Mouse (Mus musculus) right cerebral cortex, postnatal 4 days (tissue): ENCODE results near the gene Tdrd1.

ENCODE experiments used
- DNase-seq: peaks from one replicate; pipeline ENCODE4 v3.0.0-alpha.2; 2022

The Tdrd1 gene

DNA sequence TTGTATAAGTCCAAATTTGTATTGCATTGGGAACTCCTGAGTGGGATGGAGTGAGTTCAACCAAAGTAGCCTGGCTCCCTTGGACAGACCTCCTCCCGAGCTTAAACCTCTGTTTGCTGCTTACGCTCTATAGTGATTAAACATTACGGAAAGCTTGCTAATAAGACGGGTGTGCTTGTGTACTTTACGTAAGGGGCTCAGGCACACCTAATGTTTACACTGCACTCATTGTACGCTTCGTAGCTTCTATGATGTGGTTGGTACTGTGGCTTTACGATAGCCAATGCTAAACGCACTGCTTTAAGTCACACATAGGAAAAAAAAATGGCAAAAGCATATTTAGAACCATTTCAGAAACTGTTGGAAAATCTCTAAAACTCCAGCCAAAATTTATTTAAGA lies 3.3 kb downstream of the Tdrd1 start:
- DNase-seq = no peak

DNA sequence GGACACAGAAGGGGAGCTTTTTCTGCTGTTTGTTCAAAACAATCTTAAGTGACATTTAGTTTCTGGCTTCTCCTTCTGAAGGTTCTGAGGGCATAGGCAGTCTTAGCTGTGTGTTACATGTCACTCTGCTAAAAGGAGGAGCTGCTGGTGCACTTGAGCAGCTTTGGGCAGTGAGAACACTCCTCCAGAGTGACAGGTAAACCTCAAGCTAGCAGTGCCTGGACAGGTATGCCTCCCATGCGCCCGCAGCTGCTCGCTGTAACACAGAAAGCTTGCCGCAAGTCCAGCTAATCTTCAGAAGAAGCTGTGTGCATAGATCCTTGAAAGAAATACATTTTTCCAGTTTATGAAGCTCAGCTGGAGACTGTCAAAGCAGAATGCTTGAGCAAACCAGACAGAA lies 4.2 kb downstream of the Tdrd1 start:
- no peak for DNase-seq

DNA sequence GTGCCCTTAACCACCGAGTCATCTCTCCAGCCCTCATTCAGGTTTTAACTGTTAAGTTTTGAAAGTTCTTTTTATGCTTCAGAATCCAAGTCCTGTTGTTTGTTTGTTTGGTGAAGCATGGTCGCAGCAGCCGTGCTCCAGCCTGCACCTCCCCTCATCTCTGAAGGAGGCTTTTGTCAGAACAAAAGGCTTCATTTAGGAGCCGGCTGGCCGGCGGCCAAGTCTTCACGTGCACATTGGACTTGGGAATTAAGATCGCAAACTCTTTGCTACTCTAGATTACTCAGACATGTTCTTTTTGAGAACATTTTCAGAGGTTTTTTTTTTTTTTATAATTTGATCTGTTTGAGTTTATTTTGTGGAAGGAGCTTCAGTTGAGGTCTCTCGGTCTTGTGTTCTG lies 9.3 kb downstream of the Tdrd1 start:
- peak; percentile 31 for DNase-seq

DNA sequence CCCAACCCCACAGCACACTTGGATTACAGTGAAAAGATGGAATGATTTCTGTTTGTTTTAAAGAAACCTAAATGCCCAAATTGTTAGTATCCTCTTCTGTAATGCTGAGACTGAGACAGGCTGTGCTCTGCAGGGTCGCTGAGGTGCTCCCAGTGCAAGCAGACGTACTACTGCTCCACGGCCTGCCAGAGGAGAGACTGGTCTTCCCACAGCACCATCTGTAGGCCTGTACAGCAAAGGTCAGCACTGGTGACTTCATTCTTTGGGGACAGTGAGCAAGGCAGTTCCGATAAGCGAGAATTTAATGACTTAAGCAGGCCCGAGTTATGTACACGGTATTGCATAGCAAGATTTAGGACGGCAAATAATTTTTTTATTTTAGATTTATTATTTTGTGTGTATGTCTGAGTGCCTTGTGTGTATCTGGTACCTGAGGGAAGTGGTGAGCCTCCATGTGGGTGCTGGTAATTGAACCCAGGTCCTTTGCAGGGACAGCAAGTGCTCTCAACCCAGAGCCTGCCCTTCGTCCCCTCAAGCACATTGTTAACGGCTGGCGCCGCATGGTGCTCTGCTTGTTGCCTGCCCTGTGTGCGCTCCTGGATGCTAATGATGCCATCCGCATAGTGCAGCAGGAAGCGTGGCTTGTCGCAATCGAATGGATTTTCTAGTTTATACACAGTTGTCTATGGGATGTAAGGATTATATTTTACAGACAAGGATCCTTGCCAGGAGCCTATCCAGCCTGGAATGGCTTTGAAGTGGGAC lies 13.1 kb downstream of the Tdrd1 start:
- DNase-seq = no peak

DNA sequence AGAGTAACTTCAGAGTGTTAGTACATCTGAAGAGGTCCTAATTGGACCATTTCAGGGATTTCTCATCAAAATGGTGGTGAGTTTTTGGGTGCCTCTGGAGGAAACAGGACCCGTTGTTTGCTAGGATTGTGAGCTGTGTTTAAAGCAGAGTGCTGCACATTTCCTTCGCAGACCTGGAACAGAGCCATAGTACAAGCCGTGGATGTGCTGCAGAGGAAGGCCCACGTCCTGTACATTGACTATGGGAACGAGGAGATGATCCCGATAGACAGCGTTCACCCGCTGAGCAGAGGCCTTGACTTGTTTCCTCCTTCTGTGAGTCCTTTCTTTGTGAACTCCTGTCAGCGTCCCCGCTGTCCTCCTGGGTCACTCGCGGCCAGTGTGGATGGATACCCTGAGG lies 17.0 kb downstream of the Tdrd1 start:
- DNase-seq = no peak

DNA sequence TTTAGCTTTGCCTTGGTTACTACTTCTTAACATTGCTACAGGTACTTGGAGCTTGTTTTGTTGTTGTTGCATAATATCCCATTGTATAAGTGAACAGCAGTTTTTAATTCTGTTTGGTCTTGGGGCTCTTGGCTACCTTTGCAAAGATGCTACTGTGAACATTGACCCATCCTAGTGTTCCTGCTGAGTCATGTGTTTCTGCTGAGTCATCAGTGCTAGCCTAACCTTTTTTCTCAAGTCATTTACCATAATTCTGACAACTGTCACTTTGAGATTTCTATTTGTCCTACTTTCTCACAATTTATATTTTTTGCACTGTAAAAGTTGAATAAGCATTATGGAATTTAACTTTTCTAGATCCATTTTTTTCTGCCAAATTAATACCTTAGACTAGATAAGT lies 26.6 kb downstream of the Tdrd1 start:
- no peak for DNase-seq

DNA sequence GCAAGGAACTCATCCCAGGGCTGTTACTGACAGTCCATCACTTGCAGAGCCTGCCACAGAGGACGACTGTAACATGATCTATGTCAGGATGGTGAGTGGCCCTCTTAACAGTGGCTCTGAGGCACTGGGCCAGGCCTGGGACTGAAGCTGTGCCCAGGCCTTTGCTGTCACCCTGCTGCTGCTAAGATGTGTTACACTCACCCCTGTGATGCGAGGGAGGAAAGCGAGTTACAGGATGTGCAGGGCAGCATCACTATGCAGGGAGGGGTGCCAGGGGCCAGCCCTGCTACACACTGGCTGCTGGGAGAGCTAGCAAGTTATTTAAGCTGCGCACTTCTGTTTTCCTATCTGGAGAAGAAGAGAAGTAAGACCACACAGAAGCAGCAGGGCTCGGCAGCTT lies 30.4 kb downstream of the Tdrd1 start:
- DNase-seq = no peak

DNA sequence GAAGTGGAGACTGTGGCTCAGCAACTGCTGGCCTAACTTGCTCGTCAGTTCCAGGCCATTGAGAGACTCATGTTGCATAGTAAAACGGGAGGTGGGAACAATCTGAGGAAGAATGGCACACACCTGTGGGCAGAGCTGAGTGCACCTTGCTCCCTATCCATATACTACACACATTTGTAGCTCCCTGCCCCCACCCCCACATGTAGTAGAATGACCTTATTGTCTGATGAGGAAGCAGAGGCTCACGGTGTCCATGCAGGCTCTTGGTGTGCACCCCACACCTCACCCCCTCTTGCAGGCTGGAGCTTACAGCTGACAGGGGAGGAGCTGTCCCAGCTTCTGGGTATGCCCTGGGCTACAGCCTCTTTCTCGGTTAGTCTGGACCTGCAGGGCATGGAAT lies 41.7 kb downstream of the Tdrd1 start:
- DNase-seq = no peak

DNA sequence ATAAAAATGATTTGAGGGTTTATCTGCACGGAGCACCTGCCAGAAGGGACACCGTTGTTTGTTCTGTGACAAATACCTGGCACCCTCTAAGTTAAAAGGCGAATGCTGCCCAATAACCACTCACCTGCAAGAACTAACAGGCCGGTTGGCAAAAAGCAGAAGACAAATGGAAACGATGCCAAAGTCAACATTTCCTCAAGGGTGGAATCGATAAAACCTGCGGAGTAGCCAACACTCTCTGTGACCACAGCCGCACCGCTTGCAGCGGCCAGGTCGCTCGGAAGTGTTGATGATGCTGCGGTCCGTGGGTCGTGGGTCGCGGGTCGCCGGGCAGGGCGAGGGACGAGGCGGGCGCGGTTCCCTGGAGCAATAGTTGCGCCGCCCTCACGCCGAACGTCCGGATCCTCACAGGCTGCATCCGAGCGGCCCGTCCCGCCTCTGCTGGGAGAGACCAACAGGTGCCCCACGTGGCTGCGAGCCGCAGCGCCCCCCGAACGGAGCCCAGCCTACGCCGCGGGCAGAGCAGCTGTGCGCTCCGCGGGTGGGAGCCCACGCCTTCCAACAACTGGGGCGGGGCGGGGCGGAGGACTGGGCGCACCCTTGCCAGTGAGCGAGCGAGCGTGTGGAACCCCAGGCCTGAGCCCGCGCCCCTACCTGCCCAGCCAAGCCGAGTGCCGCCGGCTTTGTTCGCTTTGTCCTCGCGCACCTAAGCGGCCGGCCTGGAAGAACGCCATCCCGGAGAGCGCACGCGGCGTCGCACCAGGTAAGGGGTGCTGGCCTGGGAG lies 48.0 kb downstream of the Tdrd1 start, which contains the start of gene Vwa2:
TSS of gene Vwa2 (plus strand) at position 434 of the 785 bp plus-strand sequence.
- no peak for DNase-seq

DNA sequence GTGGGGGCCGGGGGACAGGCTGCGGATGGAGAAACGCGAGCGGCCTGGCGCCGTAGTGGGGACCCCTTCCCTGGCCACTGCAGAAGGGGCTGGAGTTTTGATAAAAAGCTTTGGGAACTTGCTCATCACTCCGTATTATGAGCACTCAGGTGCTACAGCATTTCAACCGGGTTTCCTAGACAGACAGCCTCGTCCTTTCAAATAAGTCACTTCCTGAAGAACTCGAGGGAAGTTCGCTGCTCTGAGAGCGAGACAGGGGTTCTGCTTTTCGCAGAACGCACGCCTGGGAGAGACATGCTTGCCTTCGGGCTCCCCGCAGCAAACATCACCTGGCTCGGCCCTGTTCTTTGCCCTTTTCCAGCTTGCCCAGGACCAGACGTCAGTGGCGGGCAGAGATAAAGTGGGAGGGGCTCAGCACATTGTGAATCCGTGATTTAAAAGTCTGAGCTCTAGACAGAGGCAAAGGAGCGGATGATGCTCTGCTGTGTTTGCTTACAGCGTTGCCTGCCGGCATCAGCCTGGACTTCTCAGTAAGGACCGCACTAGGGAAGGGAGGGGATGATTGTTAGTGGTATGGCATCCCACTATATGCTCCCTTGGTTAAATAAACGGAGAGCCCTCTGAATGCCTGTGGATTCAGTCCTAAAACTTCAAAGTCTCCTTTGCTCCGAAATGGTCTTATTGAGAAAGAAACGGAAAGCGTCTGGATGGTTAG lies 48.7 kb downstream of the Tdrd1 start:
- DNase-seq = no peak

DNA sequence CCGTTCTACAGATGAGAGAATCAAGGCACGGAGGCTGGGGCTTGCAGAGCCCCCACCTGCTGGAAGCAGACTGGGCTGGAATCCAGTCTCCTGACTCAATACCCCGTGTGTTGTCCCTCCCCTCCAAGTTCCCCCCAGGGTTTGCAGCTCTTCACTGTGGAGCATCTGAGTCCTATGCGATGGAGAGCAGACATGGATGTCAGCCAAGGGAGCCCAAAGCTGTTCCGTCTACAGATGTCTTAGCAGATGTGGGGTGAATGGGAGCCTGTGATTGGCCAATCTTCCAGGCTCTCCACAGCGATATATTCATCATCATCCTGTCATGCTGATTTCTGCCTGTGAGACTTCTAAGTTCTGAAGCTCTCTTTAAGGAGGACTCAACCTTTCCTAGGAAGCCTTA lies 51.4 kb downstream of the Tdrd1 start:
- no peak for DNase-seq

DNA sequence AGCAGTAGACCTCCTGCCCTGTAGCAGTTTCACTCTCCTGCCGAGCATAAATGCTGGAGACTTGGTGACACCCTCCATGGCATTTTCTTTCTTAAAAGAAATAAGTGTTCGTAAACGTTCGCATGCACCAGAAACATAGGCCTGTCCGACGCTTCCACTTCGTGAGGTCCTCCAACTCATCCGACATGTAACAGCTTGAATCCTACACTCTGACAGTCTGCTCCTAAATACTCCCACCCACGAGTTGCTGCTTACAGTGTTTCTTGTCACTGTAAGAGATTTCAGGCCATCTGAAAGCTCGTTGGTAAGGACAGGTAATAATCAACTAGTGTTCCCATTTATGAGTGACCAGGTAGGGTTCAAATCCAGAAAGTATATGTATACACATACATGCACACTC lies 61.9 kb downstream of the Tdrd1 start:
- no peak for DNase-seq

DNA sequence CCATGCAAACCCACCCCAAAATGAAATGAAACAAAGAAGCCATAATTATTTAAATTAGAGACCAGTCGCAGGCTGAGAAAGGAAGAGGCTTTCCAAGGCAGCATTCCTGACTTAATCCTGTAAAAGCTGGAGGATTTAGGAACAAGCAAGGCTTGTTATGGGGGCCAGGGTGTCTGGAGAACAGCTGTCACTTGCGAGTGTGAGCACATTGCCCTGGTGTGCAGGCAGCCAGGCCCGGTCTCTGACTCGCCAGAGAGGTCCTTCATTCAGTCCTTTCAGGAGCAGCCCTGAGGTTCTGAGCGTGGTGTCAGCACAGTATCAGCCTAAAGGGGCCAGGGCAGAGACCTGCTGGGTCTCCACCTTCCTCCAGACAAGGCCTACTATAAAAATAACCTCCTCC lies 62.6 kb downstream of the Tdrd1 start:
- no peak for DNase-seq

DNA sequence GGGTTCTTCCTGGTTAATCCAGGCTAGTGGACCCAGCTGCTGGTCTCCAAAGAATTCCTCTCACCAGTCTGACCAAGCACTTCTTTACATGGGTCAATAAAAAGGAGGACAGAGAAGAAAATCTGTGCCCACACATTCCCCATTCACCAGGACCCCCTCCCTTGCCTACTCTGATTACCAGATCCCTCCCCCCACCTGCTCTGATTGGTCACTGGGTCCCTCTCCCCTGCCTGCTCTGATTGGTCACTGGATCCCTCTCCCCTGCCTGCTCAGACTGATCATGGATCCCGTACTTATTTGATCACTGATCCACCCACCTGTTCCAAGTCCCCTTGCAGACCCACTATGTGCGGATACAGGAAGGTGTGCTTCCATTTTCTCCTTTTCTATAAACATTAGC lies 65.4 kb downstream of the Tdrd1 start:
- no peak for DNase-seq

DNA sequence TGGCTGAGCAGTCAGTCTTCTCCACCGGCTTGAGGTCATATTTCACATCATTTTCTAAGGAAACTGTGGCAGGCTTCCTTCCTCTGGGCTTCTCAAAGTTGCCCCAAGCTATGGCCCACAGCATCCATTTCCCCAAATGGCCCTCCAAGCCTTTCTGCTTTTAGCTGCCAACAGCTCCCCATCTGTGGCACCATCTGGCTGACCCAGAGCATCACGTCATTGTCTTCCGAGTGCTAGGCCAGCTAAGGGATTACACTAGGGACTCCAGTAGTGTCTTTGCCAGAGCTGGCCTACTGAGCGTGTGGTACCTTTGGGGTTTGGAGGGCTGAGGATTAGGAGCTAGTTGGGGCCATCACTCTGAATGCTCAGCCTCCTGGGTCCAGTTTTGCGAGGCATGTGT lies 66.6 kb downstream of the Tdrd1 start:
- DNase-seq = no peak

DNA sequence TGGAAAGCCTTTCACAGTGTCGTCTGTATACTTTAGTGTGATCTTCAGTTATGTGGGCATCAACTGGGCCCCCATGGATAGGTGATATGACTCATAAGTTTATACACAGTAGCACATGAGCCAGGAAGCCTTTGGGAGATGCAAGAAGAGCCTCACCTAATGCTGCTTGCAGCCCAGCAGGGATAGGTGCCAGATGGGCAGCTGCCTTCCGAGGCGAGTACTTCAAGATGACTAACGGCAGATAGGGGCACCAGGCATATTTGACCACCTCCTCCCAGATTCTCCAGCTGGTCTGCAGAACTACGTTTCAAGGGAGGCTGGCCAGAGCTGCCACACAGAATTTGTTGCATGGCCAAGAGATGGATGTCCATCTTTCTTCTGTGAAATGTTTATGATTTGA lies 67.3 kb downstream of the Tdrd1 start:
- no peak for DNase-seq

DNA sequence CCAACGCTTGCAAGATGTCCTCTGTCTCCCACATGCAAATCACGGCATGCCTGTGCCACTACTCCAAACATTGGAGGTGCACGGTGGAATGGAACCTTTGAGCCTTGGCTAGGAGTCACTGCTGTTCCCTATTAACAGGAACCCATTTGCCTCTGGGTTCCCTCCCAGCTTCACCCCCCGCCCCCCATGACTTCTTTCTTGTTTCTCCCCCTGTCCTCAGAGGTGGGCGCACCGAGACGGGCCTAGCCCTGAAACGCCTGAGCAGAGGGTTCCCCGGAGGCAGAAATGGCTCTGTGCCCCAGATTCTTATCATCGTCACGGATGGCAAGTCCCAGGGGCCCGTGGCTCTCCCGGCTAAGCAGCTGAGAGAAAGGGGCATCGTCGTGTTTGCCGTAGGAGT lies 71.6 kb downstream of the Tdrd1 start:
- DNase-seq = no peak

DNA sequence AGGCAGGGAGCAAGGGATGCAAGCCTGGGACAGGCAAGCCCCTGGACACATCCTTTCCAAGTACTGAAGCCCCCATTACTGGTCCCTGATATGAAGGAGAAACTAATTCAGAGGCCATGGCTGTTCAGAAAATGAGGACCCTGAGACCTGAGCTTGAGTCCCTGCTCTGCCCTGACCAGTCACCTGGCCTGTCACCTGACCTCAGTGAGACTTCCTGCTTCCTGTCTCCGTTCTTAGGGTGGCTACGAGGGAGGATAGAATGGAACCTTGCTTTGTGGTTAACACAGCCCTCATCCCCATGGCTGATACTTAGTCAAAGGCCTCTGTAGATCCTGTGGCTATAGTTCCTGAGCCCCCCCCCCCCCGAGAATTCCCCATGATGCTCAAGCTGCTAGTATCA lies 78.1 kb downstream of the Tdrd1 start:
- no peak for DNase-seq

DNA sequence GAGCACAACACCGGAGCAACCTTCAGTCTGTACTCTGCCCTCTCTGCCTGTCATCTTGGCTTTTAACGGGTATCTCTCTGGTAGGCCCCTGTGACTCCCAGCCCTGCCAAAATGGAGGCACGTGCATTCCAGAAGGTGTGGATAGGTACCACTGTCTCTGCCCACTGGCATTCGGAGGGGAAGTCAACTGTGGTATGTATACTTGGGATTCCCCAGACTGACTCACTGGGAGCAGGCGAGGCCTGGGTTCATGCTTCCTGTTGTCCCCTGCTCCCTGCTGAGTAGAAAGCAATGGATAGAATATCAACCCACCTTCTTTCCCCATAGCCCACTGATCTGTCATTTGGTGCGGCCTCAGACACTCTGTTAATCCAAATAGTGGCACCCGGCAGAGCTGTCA lies 79.4 kb downstream of the Tdrd1 start:
- no peak for DNase-seq

DNA sequence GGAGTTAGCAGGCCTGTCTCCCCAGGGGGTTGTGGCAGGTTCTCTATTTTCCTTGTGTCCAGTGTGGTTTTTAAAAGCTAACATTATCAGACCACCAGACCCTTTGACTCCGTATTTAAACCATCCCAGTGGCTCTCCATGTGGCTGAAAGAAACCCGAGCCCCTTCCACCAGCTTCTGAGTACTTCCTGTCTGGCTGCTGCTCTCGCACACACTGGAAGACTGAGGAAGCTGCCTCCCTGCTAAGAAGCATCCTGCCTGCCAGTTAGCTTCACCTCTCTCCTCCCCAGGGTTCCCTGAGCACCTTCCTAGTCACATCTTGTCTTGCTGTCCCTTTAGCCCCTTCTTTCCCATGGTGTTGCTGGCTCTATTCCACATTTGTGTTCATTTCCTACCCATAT lies 81.8 kb downstream of the Tdrd1 start:
- no peak for DNase-seq

DNA sequence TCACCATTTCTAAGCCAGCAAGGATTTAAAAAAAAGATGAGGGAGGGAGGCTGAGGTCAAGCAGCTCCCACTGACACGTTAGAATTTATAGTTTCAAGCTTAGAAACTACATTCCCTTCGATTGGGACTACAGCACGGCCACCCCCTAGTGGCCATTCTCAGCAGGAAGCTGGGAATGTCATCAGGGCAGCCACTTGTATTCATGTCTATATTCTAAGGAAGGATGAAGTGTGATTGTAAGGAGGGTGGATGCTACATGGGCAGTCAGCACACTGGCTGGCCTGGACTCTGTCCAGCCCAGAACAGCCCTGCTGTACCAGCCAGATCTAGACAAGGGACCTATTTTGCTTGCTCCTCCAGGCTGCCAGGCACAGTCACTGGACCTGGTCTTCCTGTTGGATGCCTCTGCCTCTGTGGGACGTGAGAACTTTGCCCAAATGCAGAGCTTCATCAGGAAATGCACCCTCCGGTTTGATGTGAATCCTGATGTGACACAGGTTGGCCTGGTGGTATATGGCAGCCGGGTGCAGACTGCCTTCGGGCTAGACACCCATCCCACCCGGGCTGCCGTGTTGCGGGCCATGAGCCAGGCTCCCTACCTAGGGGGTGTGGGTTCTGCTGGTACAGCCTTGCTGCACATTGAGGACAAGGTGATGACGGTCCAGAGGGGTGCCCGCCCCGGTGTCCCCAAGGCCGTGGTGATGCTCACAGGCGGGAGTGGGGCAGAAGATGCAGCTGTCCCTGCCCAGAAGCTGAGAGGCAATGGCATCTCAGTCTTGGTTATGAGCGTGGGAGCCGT lies 82.7 kb downstream of the Tdrd1 start:
- DNase-seq = peak; percentile 62

DNA sequence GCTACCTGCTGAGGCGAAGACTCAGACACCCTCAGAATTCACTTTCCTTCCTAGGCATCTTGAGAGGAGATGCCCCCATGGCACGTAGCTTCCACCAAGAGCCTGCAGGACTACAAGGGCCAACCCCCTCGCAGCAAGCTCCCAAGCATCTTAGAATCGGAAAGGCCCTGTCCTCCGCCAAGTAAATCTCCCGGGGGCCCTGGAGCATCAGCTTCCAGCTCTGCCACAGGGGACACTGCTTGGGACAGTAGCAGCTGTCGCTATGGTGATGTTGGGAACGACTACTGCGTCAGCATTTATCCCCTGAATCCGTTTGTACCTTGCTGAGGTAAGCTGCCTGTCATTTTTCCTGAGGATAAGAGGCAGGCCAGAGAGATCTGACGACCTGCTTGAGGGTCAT lies 84.6 kb downstream of the Tdrd1 start:
- no peak for DNase-seq

DNA sequence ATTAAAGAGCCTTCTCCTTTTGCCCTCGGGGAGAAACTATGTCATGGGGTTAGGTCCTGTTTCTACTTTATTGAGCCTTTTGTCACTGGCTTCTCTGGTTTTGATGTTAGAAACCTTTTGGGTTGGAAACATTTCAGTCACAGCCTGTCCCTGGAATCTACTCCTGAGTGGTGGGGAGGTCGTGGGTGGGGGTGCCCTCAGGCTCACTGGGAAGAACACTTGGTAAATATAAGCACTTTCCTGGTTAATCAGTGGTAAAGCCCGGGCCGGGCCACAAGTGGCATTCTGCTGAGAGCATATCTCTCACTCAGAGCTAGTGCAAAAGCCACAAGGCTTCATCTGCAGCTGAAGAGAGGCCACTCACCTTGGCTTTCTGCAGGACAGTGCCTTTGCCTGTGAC lies 87.8 kb downstream of the Tdrd1 start:
- no peak for DNase-seq
